Comparison of ENCODE assay signal across 8 mouse cellular contexts in the genomic region with DNA sequence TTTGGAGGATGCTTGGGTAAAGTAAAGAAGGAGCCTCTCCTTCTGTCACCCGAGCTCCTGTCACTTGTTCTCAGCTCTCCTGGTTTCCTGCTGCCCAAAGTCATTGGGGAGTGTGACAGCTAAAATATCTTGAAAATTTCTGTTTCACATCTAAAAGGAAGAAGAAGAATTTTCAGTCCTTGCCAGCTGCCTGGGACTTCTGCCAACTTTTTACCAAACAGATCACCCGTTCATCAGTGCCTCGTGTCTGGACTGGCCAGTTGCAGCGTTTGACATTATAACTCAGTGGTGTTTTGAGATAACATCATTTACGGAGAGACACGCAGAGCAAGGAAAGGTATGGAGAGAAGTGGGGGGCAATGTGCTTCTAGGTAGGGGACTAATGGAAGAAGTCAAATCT. TPM values are rescaled to one million over a fixed set of nuclear protein-coding genes. Genes with fewer than 3 reads are reported as not detected.
DNase-seq lines count a peak whose midpoint lies in the region.

No protein-coding gene starts in this region.

- peak; percentile 82 for DNase-seq in heart, adult 11 months
- DNase-seq in heart, postnatal 25 days (ENCODE audit: low spot score) = no peak
- DNase-seq in ovary, postnatal 36 days (ENCODE audit: low spot score) = peak; percentile 15
- DNase-seq in ovary, postnatal 10 days (ENCODE audit: low spot score) = no peak
- DNase-seq in adrenal gland, postnatal 36 days = peak; percentile 76
- peak; percentile 8 for DNase-seq in lung, postnatal 25 days (ENCODE audit: low spot score)
- no peak for DNase-seq in layer of hippocampus, postnatal 36 days
- DNase-seq in yolk sac, embryonic 10.5 days (ENCODE audit: low spot score) = no peak

- intact Hi-C loops in heart, postnatal 25 days (cut with DNase I) = no loop called here

RNA-seq across cellular contexts. Expression of a gene that starts 20.7 kb away (rescaled TPM):
- total RNA-seq in heart, postnatal 25 days (2021) = not detected
- total RNA-seq in adrenal gland, postnatal 36 days (2021) = not detected
- under 1 TPM; 0.95 to 0.96 TPM for total RNA-seq in layer of hippocampus, postnatal 36 days (2021)

Comparison
In these comparisons a context has a peak if more than half of its experiments do, and no peak if none do; other contexts are left out.
1. DNase-seq: peak in heart, adult 11 months (single experiment), ovary, postnatal 36 days (single experiment), adrenal gland, postnatal 36 days (2 of 2) and lung, postnatal 25 days (single experiment); none in heart, postnatal 25 days (single experiment), ovary, postnatal 10 days (single experiment), layer of hippocampus, postnatal 36 days (0 of 2) and yolk sac, embryonic 10.5 days (single experiment).